Mouse (Mus musculus): Measurements from ENCODE around the gene Grin2a.

GRCm38 (mm10) chr16:9738679-9739078 is 256.7 kb downstream of the Grin2a start:
- TF ChIP-seq CTCF (IDR thresholded peaks at IDR 0.05; ENCODE audit: extremely low read depth, insufficient read length, insufficient replicate concordance, low read depth, low read length) (no peak), POLR2A (IDR thresholded peaks at IDR 0.05; ENCODE audit: low read depth, low read length) (no peak)

Data from small intestine, adult 2 months (tissue).